Mouse (Mus musculus) hindbrain, embryonic 12.5 days (tissue): ENCODE results near the gene Hmox2. TPM values are rescaled to one million over a fixed set of nuclear protein-coding genes. Genes with fewer than 3 reads are reported as not detected.

Source experiments
- ATAC-seq: fragments of 200-750 bp; cut with Nextera tagmentation; 2 replicates; pipeline ENCODE4 v1.8.0; 2017; ENCODE audit warnings: moderate TSS enrichment; ENCODE audit not compliant: low FRiP score
- H3K27ac ChIP-seq: fragments of 300-500 bp; sonication (generic); 2 replicates; pipeline ENCODE4 v1.5.1; 2016; ENCODE audit warnings: mild to moderate bottlenecking
- H3K27me3 ChIP-seq: fragments of 300-500 bp; sonication (generic); 2 replicates; pipeline ENCODE4 v1.6.1; 2016; ENCODE audit warnings: mild to moderate bottlenecking
- H3K36me3 ChIP-seq: fragments of 300-500 bp; sonication (generic); 2 replicates; pipeline ENCODE4 v1.6.1; 2016; ENCODE audit warnings: mild to moderate bottlenecking
- H3K4me1 ChIP-seq: fragments of 300-500 bp; sonication (generic); 2 replicates; pipeline ENCODE4 v1.6.1; 2016
- H3K4me2 ChIP-seq: fragments of 300-500 bp; sonication (generic); replicated peaks from 2 replicates; pipeline ENCODE4 v1.6.1; 2016; ENCODE audit warnings: mild to moderate bottlenecking
- H3K4me3 ChIP-seq: fragments of 300-500 bp; sonication (generic); 2 replicates; pipeline ENCODE4 v1.5.1; 2016; ENCODE audit warnings: mild to moderate bottlenecking
- H3K9ac ChIP-seq: fragments of 300-500 bp; sonication (generic); 2 replicates; pipeline ENCODE4 v1.6.1; 2016; ENCODE audit warnings: mild to moderate bottlenecking, moderate library complexity
- H3K9me3 ChIP-seq: fragments of 300-500 bp; sonication (generic); replicated peaks from 2 replicates; pipeline ENCODE4 v1.6.1; 2016; ENCODE audit warnings: mild to moderate bottlenecking
- WGBS: fragments of 180-500 bp; shearing (Covaris S2); methylation state at CpG from one replicate; pipeline ENCODE4 v1.1.7; 2016; 5-methylcytosine and 5-hydroxymethylcytosine counted together
- polyA plus RNA-seq: library from polyadenylated mRNA; unstranded; fragments of >200 nt; fragmentation: Nextera tagmentation; extraction: Ambion mirVana; gene quantifications from 2 replicates; pipeline ENCODE4 v1.2.1, GENCODE M21; 2016

Gene Hmox2
- polyA plus RNA-seq, 1 experiment from 2014 or later: 86.2 TPM

DNA sequence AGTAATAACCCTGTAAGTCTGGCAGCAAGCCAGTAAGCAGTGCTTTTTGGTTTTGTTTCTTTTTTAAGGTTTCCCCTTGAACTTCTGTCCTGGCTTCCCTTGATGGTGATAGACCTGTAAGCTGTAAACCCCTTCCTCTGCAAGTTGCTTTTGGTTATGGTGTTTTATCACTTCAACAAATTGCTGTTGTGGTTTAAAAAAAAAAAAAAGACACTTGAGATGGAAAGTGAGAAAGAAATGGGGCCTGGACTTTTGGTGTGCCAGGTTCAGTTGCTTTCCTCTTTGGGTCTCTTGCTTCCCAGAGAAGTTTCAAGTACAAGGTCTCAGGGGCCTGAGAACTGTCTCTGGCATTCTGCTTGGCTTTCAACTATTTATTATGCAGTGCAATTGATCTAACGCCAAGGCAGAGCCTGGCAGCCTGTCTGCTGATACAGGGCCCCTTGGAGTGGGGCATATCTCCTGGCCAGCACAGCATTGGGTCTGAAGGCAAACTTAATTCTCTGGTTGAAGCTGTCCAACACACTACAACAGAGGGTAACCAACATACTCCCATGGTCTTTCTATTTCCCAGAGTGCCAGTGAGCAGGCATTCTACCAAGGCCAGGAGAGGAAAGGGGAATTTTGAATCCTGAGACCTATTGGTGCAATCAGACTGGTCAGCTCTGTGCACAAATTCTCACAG, 47.3 kb downstream of the Hmox2 start:
- Histone ChIP-seq H3K27me3 (no peaks in the 10 kb centered on the region), H3K9me3 (no peaks in the 10 kb centered on the region), H3K4me1 (no peaks in the 10 kb centered on the region), H3K4me3 (no peak overlapping the region), H3K36me3 (peaks cover 32% of the 10 kb centered on the region), H3K9ac (no peak overlapping the region), H3K27ac (no peak overlapping the region), H3K4me2 (no peak overlapping the region)
- no peak for ATAC-seq
- 74% methylated on average over 1 of the region's 1 CpGs for WGBS

DNA sequence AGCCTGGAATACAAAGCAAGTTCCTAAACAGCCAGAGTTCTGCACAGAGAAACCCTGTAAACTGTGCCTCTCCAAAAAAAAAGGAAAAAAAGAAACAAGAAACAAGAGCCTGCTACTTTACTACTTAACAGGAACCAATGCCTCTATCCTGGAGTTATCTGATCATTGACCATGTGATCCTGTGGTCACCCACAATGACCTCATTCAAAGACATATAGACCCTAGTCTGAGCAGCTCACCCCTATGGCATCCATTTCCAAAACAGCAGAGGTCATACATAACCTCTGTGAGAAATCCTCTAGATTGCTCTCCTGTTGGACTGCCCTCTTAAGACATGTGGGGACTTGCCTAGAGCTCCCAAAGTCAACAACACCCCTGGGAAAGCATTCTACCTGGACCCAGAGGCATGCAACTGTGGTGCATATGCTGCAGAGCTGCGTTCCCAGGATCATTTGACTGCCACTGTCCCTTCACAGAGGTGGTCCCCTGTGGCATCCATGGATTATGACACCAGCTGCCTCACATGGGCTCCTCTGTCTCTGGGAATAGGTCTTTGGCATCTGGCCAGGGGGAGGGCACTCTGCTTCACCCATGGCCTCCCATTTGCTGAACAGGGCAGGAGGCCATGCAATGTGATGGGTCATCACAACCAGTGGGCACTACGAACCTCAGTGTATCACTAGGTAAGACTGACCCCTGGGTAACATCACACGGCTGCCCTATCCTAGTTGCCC, 51.2 kb downstream of the Hmox2 start:
- Histone ChIP-seq H3K4me2 (no peak overlapping the region), H3K4me3 (no peak overlapping the region), H3K27me3 (no peaks in the 10 kb centered on the region), H3K4me1 (no peaks in the 10 kb centered on the region), H3K9ac (no peak overlapping the region), H3K27ac (no peak overlapping the region), H3K9me3 (no peaks in the 10 kb centered on the region), H3K36me3 (peaks cover 13% of the 10 kb centered on the region; the same call in 1 of the 2 replicates)
- ATAC-seq: no peak
- WGBS: 90% methylated on average over 3 of the region's 3 CpGs

DNA sequence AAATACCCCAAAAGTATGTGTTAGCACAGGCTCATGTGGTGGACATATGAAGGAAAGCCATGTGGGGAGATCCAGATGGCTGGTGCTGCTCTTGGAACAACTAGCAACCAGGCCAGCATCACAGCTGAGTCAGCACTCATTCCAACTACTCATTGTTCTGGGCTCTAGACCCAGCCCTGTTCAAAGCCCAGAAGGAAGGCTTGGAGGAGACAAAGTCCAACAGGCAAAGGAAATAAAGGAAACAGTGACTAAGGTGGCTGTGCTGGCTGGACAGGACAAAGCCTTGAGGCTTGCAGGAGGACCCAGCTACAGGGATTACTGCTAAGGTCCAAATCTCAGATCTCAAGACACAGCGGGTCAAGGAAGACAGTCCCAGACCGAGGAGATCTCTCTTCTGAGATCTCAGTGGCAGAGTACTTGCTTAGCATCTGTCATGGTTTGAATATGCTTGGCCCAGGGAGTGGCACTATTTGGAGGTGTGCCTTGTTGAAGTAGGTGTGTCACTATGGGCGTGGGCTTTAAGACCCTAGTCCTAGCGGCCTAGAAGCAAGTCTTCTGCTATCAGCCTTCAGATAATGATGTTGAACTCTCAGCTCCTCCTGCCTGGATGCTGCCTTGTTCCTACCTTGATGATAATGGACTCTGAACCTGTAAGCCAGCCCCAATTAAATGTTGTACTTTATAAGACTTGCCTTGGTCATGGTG, 51.9 kb downstream of the Hmox2 start:
- Histone ChIP-seq H3K9me3 (no peaks in the 10 kb centered on the region), H3K4me2 (no peak overlapping the region), H3K27ac (no peak overlapping the region), H3K27me3 (no peaks in the 10 kb centered on the region), H3K9ac (no peak overlapping the region), H3K36me3 (peaks cover 13% of the 10 kb centered on the region; the same call in 1 of the 2 replicates), H3K4me1 (no peaks in the 10 kb centered on the region), H3K4me3 (no peak overlapping the region)
- ATAC-seq: no peak
- 95% methylated on average over 4 of the region's 4 CpGs for WGBS

DNA sequence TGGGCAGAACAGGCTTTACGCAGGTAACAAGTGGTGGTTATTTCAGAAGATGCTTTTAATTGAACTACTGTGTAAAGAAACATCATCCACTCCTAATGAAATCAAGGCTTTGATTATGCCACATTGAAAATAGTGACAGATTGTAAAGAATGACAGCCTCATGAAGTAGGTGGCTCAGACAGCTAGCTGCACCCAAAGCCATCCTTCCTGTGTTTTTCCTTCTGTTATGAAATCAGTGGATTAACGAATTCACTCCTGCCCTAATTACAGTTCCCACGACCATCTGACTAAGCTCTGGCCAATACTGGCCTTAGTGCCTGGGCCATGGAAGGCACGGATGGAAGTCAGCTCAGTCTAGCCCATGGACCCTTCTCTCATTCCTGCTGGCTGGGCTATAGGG, 52.8 kb downstream of the Hmox2 start:
- WGBS: 93% methylated on average over 4 of the region's 4 CpGs
- Histone ChIP-seq H3K4me3 (no peak overlapping the region), H3K27ac (no peak overlapping the region), H3K36me3 (peaks cover 13% of the 10 kb centered on the region; the same call in 1 of the 2 replicates), H3K9ac (no peak overlapping the region), H3K4me1 (no peaks in the 10 kb centered on the region), H3K9me3 (no peaks in the 10 kb centered on the region), H3K4me2 (no peak overlapping the region), H3K27me3 (no peaks in the 10 kb centered on the region)
- no peak for ATAC-seq

DNA sequence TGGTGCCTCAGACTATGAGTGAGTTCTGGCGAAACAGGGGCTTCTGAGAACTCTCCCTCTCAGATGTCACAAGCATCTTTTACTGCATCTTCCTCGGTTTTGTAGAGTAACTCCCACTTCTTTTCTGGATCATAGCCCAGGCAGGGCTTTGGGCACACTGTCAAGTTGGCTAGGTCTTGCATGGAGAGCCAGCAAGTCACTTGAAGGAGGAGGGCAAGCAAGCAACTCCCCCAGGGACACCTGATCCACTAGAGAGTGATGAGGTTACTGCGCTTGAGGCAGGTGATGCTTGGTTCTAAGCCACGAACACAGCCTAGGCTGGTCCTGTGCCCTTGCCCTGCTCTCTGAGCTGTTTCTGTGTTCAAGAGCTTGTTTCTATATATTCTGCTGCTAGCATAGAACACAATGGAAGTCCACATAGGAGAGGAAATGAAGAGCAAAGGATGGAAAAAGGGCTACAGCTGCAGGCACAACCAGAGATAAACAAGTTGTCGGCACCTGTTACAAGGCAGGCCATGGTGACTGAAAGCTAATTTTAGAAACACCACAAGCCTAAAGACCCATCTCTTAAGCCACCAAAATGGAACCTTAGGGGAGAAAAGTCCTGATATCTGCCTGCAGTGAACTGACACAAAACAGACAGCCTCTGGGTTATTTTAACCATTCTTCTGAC, 55.5 kb downstream of the Hmox2 start:
- Histone ChIP-seq H3K27me3 (no peaks in the 10 kb centered on the region), H3K36me3 (peaks cover 12% of the 10 kb centered on the region; the same call in 1 of the 2 replicates), H3K4me2 (no peak overlapping the region), H3K4me3 (no peak overlapping the region), H3K27ac (no peak overlapping the region), H3K4me1 (peaks cover 13% of the 10 kb centered on the region), H3K9ac (no peak overlapping the region), H3K9me3 (no peaks in the 10 kb centered on the region)
- no peak for ATAC-seq
- 94% methylated on average over 5 of the region's 5 CpGs for WGBS

DNA sequence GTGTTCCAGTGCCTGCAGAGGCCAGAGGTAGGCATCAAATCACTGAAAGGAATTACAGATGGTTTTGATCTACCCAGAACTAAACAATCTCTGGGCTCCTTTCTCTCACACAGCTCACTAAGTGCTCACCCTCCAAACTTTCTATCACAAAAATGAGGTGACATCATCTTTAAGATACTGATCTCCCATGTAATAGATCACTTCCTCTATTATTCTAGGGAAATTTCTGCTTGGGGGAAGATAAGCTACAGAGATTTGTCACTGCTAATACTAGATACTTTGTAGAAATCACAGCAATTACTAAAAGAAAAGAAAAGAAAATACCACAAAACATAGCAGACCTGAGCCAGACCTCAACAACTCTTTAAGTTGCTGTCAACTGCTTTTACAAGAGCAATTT, 56.4 kb downstream of the Hmox2 start:
- H3K4me2 ChIP-seq: no peak overlapping the region
- no peak for ATAC-seq
- H3K4me3 ChIP-seq: no peak overlapping the region
- peaks cover 20% of the 10 kb centered on the region for H3K4me1 ChIP-seq
- H3K9me3 ChIP-seq: no peaks in the 10 kb centered on the region
- H3K36me3 ChIP-seq: peaks cover 7% of the 10 kb centered on the region; the same call in 1 of the 2 replicates
- no peak overlapping the region for H3K27ac ChIP-seq
- H3K9ac ChIP-seq: no peak overlapping the region
- no peaks in the 10 kb centered on the region for H3K27me3 ChIP-seq

DNA sequence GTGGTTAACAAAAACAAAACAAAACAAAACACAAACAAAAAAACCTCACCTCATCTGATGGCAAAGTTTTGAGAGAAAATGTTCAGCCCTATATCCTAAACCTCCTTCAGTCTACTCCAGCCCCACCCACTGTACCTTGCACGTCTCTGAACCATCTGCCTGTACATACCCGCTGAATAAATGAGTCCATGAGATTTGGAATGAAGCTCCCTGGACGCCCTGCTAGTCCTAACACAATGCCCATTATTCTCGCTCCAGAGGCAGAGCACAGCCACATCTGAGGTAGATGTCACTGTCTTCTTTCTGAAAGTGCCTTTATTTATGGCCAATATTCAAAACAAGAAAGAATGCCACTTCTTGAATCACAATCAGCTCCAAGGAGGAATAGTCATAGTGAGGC, 59.5 kb downstream of the Hmox2 start:
- H3K9me3 ChIP-seq: no peaks in the 10 kb centered on the region
- H3K9ac ChIP-seq: peak overlapping the region; percentile 10; the same call in 1 of the 2 replicates
- no peaks in the 10 kb centered on the region for H3K27me3 ChIP-seq
- H3K4me1 ChIP-seq: peaks cover 35% of the 10 kb centered on the region
- no peak overlapping the region for H3K4me2 ChIP-seq
- no peaks in the 10 kb centered on the region for H3K36me3 ChIP-seq
- H3K4me3 ChIP-seq: no peak overlapping the region
- 36% methylated on average over 4 of the region's 4 CpGs for WGBS
- ATAC-seq: no peak
- no peak overlapping the region for H3K27ac ChIP-seq

DNA sequence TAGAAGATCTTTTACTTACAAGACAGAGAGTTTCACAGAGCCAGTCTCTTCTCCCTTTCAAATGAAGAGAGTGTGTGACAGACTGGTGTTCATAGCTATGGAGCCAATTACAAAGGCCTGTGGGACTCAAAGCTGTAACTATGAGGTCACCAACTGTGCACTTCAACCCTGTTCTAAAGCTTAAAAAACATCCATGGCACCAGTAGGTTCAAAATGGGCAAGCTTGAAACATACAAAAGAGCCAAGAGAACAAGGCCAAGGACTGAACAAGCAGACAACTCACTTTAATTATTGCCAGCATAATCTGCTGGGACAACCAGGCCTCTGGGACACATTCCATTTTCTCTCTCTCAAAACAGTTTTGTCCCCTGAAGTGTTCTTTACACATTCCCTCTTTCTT, 62.0 kb downstream of the Hmox2 start:
- Histone ChIP-seq H3K27me3 (no peaks in the 10 kb centered on the region), H3K9ac (no peak overlapping the region), H3K27ac (no peak overlapping the region), H3K4me3 (no peak overlapping the region), H3K36me3 (no peaks in the 10 kb centered on the region), H3K4me2 (peak overlapping the region; percentile 57), H3K9me3 (no peaks in the 10 kb centered on the region), H3K4me1 (peaks cover 35% of the 10 kb centered on the region)
- no peak for ATAC-seq

DNA sequence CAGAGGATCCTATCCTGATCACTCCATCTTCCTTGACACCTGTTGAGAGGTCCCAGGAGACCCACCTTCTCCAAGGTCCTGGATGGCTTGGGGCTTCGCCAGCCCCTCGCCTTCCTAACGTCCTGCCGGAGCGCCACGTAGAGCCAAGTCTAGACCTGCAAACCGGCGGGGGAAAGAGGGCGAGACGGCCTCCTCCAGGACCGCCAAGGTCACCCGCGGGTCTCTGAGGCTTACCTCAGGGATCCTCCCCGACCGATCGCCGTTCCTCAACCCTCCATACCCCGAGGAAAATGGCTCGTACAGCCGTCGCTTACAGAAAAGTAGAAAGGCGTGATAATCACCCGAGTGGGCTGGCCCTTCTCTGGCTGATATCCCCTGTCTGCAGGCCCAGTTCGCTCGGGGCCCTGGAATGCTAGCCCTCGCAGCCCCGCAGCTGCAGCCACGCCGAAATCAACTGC, 63.2 kb downstream of the Hmox2 start:
- peak; percentile 68 for ATAC-seq
- no peaks in the 10 kb centered on the region for H3K27me3 ChIP-seq
- under 1% methylated on average over 29 of the region's 29 CpGs for WGBS
- H3K36me3 ChIP-seq: no peaks in the 10 kb centered on the region
- peak overlapping the region; percentile 68 for H3K9ac ChIP-seq
- H3K27ac ChIP-seq: peak overlapping the region; percentile 97
- peak overlapping the region; percentile 57 for H3K4me2 ChIP-seq
- peak overlapping the region; percentile 54 for H3K4me3 ChIP-seq
- H3K4me1 ChIP-seq: peaks cover 34% of the 10 kb centered on the region
- H3K9me3 ChIP-seq: no peaks in the 10 kb centered on the region

DNA sequence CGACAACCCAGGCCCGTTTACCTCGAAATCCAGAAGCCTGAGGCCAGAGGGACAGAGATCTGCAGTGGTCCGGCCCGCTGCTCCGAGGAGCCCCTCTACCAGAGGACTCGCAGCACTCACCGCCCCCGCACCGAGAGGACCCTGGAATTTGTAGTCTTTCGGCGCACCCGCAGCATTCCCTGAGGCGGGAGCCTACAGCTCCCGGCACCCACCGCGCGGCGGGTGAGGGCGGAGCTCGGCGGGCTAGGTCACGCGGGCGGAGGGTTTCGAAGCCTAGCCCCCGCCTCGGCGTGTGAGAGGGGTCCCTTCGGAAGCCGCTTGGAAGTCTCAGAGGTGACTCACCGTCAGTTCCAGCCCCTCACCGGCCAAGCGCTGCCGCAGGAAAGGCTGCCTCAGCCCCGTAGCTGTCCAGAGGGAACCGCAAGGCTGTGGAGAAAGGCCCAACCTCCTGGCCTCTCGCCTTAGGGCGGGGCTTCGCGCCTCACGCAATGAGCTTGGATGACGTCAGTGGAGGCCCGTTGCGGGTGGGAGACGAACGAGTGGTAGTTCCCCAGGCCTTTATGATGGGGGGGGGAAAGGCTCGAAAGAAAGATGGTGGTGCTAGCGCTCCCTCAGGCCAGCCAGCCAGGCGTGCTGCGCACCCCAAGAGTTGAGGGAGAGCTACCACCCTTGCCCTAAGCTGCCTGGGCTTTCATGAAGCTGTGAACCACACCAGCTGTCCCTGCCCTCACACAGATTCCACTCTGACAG, 63.8 kb downstream of the Hmox2 start, which contains the start of gene Cdip1:
Gene Cdip1 (minus strand): TSS at position 483 of the 750 bp plus-strand sequence.
- ATAC-seq: peak; percentile 99
- Histone ChIP-seq H3K4me2 (peak within 1 kb of the TSS; percentile 57), H3K27me3 (no peaks in the 10 kb centered on the region), H3K4me1 (peaks cover 33% of the 10 kb centered on the region), H3K36me3 (no peaks in the 10 kb centered on the region), H3K27ac (peak within 1 kb of the TSS; percentile 97), H3K4me3 (peak within 1 kb of the TSS; percentile 54), H3K9me3 (no peaks in the 10 kb centered on the region), H3K9ac (peak within 1 kb of the TSS; percentile 68)
- WGBS: under 1% methylated on average over 51 of the region's 51 CpGs

DNA sequence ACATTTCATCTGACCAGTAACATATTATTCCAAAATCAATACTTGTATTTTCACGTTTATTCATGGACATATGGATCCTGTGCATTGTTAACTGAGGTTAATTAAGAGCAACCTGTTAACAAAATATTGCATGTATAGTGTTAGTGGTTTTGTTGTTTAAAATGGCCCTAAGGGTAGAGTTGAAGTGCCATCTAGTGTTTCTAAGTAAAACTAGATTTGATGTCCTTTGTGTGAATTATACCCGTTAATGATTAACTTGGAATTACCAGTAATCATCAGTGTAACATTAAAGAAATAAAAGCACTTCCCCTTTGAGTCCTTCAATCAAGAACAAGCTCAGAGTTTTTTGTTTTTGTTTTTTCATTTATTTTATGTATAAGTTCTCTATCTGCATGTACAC, 65.2 kb downstream of the Hmox2 start:
- peaks cover 25% of the 10 kb centered on the region for H3K4me1 ChIP-seq
- H3K27ac ChIP-seq: no peak overlapping the region
- no peaks in the 10 kb centered on the region for H3K27me3 ChIP-seq
- H3K36me3 ChIP-seq: no peaks in the 10 kb centered on the region
- no peak overlapping the region for H3K4me2 ChIP-seq
- no peak overlapping the region for H3K9ac ChIP-seq
- no peaks in the 10 kb centered on the region for H3K9me3 ChIP-seq
- 74% methylated on average over 2 of the region's 2 CpGs for WGBS
- H3K4me3 ChIP-seq: no peak overlapping the region
- ATAC-seq: no peak
